Mouse (Mus musculus) cerebellum, adult 2 months (tissue): ENCODE measurements around the gene Mpdu1.

Experiments
- CTCF ChIP-seq: fragments of 200-500 bp; IDR thresholded peaks from 2 replicates; pipeline ENCODE4 v1.5.1; 2011; ENCODE audit warnings: low read depth, mild to moderate bottlenecking, control low read depth, low read length, moderate library complexity, borderline replicate concordance; ENCODE audit not compliant: insufficient read depth
- POLR2A ChIP-seq: fragments of 200-500 bp; IDR thresholded peaks from 2 replicates; pipeline ENCODE4 v1.6.1; 2011; ENCODE audit warnings: low read length, control low read depth, borderline replicate concordance; ENCODE audit not compliant: insufficient read depth

DNA sequence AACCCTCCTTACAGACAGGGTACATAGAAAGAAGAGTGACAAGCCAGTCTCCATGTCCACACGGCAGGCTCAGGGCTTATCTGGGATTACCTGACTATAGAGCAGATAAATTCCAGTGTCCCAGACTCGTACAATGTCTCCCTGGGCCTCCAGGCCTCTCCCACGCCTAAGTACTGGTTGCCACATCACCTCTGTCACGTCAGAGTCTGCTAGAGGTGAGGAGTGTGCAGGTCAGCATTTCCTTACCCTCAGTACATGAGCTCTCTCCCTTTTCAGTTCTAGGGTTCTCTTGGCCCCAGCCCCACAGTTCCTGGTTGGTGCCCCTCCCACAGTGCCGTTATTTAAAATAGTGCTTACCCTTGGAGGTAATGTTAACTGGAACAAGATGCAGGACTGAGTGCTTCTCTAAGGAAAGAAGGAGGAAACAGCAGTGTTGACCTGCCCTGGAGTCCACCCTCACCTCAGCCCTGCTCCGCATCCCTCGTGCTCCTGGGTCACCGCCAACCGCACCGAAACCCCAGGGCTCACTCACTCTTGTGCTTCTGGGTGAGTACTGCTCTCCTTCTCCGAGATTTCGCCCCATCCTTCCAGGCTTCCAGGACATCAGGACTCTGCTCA is 21.8 kb upstream of the Mpdu1 start:
- TF ChIP-seq CTCF = no peak
- TF ChIP-seq POLR2A = no peak
